Mouse (Mus musculus): ENCODE results near the gene Brd3os. TPM values are rescaled to one million over a fixed set of nuclear protein-coding genes. Genes with fewer than 3 reads are reported as not detected.

The Brd3os gene
- polyA plus RNA-seq, 1 experiment from 2014 or later = 42.7 TPM

DNA sequence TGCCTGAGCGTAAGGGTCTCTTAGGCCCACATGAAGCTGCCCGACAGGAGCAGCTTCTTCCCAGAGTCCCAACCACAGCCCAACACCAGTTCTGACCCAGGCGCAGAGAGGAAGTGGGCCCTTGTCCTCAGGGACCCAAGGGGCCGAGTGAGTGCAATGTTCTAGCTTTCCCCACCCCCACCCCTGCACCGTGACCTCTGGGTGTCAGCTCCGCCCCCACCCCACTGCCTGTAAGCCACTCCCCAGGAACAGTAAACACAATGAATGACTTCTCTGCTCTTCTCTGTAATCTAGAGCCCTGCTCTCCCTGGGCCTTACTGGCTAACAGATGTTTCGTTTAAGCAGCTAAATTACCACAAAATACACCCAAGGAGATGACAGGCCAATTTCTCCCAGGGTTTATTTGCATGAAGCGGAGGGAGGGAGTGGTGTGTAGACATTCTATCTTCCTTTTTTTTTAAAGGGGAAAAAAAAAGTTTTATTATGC, 30.4 kb upstream of the Brd3os start:
- 0 out of 2 replicates have a peak, but pooled peaks have one; percentile 19 for ATAC-seq (replicated peaks)
- H3K4me1 ChIP-seq = peaks cover 64% of the 10 kb centered on the region

DNA sequence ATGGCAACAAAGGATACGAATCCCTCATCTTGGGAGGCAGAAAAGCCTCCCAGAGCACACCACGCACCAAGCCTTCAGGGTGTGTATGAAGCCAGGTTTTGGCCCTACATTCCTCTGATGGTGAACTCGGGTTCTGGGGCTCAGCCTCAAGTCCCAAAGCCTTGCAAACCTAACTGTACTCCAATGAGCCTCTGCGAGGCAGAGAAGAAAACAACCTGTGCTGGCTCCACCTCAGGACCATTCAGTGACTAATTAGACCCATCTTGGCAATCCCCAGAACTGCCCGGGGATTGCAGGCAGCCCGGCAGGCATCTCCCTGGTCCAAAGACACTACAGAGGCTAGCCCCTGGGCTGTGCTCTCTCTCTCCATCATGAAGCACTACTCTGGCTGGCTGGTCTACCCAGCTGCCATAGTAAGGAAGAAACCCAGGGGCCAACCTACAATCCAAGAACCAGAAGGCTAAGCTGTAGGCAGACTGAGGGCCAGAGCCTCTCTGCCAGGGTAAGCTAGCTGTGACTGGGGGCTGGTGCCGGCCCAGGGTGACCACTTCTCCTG, 29.8 kb upstream of the Brd3os start:
- no peak overlapping the region for H3K4me3 ChIP-seq
- ATAC-seq (replicated peaks) = no peak
- H3K4me1 ChIP-seq = peaks cover 64% of the 10 kb centered on the region
- WGBS = 11% methylated on average over 7 of the region's 7 CpGs
- no peaks in the 10 kb centered on the region for H3K9me3 ChIP-seq
- H3K9ac ChIP-seq = no peak overlapping the region
- H3K27ac ChIP-seq = peak overlapping the region; percentile 57
- no peaks in the 10 kb centered on the region for H3K27me3 ChIP-seq (replicated peaks)
- no peak overlapping the region for H3K4me2 ChIP-seq
- no peaks in the 10 kb centered on the region for H3K36me3 ChIP-seq (replicated peaks)

More for the DNA sequence above, 30.4 kb upstream of the Brd3os start:
- 17% methylated on average over 8 of the region's 8 CpGs for WGBS
- no peak overlapping the region for H3K9ac ChIP-seq
- H3K27me3 ChIP-seq (replicated peaks) = no peaks in the 10 kb centered on the region
- H3K9me3 ChIP-seq = no peaks in the 10 kb centered on the region
- no peak overlapping the region for H3K4me2 ChIP-seq
- no peaks in the 10 kb centered on the region for H3K36me3 ChIP-seq (replicated peaks)
- peak overlapping the region; percentile 57 for H3K27ac ChIP-seq
- no peak overlapping the region for H3K4me3 ChIP-seq

DNA sequence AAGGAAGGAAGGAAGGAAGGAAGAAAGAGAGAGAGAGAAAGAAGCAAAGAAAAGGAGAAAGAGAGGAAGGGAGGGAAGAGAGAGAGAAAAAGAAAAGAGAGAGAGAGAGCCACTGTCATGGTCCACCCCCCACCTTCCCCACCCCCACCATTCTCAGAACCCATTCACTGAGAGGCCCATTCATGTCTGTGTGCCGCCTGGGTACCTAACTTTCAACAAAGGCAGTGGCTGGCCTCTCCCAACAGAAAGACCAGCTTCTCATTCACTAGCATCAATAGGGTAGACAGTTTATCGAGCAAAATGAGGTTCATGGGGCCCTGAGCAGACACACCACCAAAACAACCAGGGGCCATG, 28.6 kb upstream of the Brd3os start:
- Histone ChIP-seq H3K36me3 (replicated peaks) (no peaks in the 10 kb centered on the region), H3K4me1 (peaks cover 65% of the 10 kb centered on the region), H3K27ac (peak overlapping the region; percentile 37), H3K4me2 (no peak overlapping the region), H3K9me3 (no peaks in the 10 kb centered on the region), H3K9ac (no peak overlapping the region), H3K27me3 (replicated peaks) (no peaks in the 10 kb centered on the region), H3K4me3 (no peak overlapping the region)
- 11% methylated on average over 2 of the region's 2 CpGs for WGBS
- no peak for ATAC-seq (replicated peaks)

DNA sequence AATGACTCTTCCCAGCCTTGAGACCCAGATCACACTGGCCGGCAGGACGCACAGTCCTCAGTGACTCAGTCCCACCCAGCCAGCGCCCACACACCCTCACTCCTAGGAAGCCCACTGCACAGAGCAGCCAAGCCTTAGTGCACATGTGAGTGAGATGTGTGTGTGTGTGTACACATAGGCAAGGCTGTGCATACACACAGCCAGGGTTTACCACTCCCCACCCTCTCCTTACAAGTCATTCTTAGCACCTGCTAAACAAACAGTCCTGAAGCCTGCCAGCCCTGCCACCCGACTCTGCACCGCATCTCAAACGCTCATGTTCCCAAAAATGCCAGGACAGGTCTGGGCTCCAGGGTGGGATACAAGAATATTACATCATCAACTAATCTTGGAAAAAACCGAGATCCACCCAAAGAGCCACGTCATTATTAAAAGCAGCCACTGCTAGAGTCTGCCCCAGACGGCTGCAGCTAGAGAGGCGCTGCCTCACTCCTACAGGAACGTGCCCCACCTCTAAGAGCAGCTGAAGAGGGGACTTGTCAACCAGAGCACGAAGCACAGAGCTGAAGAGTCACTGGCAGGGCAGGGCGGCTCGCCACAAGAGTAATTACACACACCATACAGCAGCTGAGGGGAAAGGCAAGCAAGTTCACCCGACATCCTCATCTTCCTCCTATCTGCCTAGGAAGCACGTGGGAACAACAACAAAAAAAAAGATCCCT, 28.0 kb upstream of the Brd3os start:
- Histone ChIP-seq H3K27me3 (replicated peaks) (no peaks in the 10 kb centered on the region), H3K9ac (no peak overlapping the region)
- peak; percentile 82 for ATAC-seq (replicated peaks)

DNA sequence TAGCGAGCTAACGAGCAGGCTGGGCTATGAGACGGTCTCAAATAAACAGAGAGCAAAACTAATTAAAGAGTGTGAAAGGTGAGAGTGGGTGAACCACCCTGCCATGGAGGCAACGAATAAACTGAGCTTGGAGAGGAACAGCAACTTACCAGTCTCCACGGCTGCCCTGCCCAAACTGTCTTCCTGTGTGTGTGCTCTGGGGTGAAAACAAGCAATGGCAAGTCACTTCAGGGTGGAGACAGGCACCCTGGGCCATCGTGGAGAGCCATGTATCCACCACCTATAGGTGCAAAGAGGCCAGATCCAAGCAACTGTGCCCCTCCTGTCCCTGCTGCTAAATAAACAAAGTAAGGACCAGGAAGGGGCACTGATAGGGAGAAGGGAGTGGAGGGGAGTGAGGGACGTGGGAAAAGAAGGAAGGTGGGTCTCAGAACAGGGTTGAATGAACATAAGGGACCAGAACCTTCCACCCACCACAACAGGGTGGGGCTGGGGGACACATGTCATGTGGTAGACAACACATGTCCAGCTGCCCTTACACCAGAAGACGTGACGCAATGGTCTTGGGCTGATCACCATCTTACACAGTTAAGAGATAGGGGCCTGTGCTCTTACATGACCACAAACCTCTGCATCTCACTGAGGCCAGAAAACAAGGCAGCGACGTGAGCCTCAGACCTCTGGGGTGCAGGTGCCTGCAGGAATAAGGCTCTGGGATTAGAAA, 26.9 kb upstream of the Brd3os start:
- WGBS = 71% methylated on average over 11 of the region's 11 CpGs
- Histone ChIP-seq H3K36me3 (replicated peaks) (no peaks in the 10 kb centered on the region), H3K27me3 (replicated peaks) (no peaks in the 10 kb centered on the region), H3K4me2 (no peak overlapping the region), H3K4me3 (no peak overlapping the region), H3K27ac (peak overlapping the region; percentile 37), H3K9ac (no peak overlapping the region), H3K9me3 (no peaks in the 10 kb centered on the region), H3K4me1 (peaks cover 64% of the 10 kb centered on the region)
- ATAC-seq (replicated peaks) = no peak

More for the DNA sequence above, 28.0 kb upstream of the Brd3os start:
- H3K27ac ChIP-seq = peak overlapping the region; percentile 37
- no peak overlapping the region for H3K4me3 ChIP-seq
- H3K36me3 ChIP-seq (replicated peaks) = no peaks in the 10 kb centered on the region
- 12% methylated on average over 16 of the region's 16 CpGs for WGBS
- H3K4me1 ChIP-seq = peaks cover 65% of the 10 kb centered on the region
- peak overlapping the region; percentile 0; the same call in 1 of the 2 replicates for H3K4me2 ChIP-seq
- H3K9me3 ChIP-seq = no peaks in the 10 kb centered on the region

DNA sequence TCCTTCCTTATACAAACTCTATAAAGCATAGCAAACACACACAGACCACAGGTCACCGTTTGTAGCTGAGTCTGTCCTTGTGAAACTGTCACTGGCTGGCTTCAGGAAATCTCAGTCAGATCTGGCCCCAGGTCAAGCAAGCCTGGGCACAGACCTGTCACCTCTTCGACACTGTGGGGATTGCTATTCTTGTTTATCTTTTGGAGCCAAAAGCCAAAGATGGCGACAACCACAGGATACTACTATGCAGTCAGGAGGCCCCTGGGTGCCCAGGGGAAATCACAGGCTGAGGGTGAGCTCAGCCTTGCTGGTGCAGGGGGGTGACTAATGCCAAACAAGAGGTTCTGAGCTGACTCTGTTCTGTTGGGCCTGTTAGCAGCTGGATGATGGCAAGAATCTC, 25.7 kb upstream of the Brd3os start:
- H3K4me3 ChIP-seq = no peak overlapping the region
- H3K27me3 ChIP-seq (replicated peaks) = no peaks in the 10 kb centered on the region
- no peak overlapping the region for H3K9ac ChIP-seq
- no peak overlapping the region for H3K27ac ChIP-seq
- H3K36me3 ChIP-seq (replicated peaks) = no peaks in the 10 kb centered on the region
- H3K9me3 ChIP-seq = no peaks in the 10 kb centered on the region
- H3K4me1 ChIP-seq = peaks cover 66% of the 10 kb centered on the region
- WGBS = 52% methylated on average over 3 of the region's 3 CpGs
- no peak overlapping the region for H3K4me2 ChIP-seq
- ATAC-seq (replicated peaks) = no peak

DNA sequence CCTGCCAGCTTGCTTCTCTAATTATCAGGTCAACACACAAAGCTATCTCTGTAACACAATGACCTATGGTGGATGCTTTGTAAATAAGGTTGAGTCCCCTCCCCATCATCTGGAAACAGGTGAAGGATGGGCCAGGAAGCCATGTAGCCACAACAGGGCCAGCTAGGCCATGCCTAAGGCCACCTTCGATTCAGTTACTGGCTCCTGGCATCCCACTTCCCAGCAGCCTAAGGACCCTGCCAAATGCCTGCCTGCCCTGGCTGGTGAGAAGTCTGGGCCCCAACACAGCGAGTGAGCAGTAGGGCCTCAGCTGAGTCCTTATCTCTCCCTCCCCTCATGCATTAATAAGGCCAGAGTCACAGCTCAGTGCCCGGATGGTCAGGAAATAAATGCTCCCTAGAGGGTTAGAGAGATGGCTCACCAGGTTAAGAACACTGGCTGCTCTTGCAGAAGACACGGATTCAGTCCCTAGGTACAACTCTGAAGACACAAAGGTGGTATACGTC, 24.4 kb upstream of the Brd3os start:
- Histone ChIP-seq H3K4me1 (peaks cover 65% of the 10 kb centered on the region), H3K4me2 (no peak overlapping the region), H3K36me3 (replicated peaks) (no peaks in the 10 kb centered on the region), H3K27me3 (replicated peaks) (no peaks in the 10 kb centered on the region), H3K27ac (no peak overlapping the region), H3K9me3 (no peaks in the 10 kb centered on the region), H3K4me3 (no peak overlapping the region), H3K9ac (no peak overlapping the region)
- ATAC-seq (replicated peaks) = no peak
- WGBS = 51% methylated on average over 5 of the region's 5 CpGs

DNA sequence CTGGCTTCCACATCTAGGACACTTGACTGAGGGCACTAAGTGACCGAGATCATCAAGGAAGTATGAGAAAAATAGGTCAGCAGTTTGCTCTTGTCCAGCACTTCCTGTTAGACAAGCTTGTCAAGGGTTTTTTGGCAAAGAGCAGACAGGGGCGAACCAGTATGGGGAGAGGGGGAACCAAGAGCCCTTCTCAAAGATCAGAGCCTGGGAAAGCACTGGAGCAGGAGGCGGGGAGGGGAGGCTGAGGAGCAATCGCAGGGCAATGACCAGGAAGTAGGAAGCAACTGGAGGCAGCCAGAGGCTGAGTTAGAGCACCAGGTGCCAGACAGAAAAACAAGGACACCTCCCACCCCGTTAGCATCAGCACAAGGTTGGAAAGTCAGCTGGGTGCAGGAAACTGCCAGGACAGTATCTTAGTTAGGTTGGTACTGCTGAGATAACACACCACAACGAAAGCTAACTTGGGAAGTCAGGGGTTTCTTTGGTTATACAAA, 23.5 kb upstream of the Brd3os start:
- no peak overlapping the region for H3K27ac ChIP-seq
- ATAC-seq (replicated peaks) = no peak
- no peaks in the 10 kb centered on the region for H3K9me3 ChIP-seq
- 55% methylated on average over 6 of the region's 6 CpGs for WGBS
- H3K4me2 ChIP-seq = no peak overlapping the region
- H3K27me3 ChIP-seq (replicated peaks) = no peaks in the 10 kb centered on the region
- H3K4me3 ChIP-seq = no peak overlapping the region
- no peak overlapping the region for H3K9ac ChIP-seq
- H3K4me1 ChIP-seq = peaks cover 70% of the 10 kb centered on the region
- H3K36me3 ChIP-seq (replicated peaks) = no peaks in the 10 kb centered on the region

DNA sequence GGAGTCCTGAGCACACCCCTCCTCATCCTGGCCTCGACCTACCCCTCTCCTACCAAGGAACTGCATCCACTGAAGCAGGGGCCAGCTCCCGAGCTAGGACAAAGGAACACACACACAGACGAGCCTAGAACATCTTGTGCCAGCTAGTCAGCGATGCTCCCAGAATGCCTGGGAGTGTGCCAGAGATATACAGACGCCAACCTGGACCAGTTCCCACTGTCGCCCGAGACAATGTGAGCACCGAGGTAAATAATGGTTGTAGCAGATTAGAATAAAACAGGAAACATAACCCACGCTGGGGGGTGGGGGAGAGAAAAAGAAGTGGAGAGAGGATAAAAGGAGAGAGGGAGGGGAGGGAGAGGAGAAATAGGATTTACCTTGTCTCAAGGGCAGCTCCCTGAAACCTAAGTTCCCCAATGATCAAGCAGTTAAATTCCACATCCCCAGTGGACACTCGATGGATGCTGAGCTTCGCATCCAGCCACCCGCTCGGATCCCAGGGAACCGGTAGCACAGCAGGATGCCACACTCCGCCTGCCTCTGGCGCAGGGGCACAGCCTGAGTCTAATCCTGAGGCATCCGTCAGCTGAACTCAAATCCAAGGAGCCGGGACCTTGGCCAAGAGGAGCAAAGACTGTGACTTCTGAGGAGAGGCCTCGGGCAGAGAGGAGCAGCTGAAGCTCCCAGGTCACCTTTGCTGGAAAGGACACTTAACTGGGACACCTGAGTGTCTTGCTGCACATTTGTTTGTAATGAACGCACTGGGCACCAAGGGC, 20.6 kb upstream of the Brd3os start:
- no peak overlapping the region for H3K9ac ChIP-seq
- H3K36me3 ChIP-seq (replicated peaks) = no peaks in the 10 kb centered on the region
- H3K27me3 ChIP-seq (replicated peaks) = no peaks in the 10 kb centered on the region
- no peak overlapping the region for H3K4me3 ChIP-seq
- H3K27ac ChIP-seq = peak overlapping the region; percentile 64
- H3K9me3 ChIP-seq = no peaks in the 10 kb centered on the region
- peak overlapping the region; percentile 20; the same call in 1 of the 2 replicates for H3K4me2 ChIP-seq
- no peak for ATAC-seq (replicated peaks)
- WGBS = 41% methylated on average over 20 of the region's 20 CpGs
- H3K4me1 ChIP-seq = peaks cover 66% of the 10 kb centered on the region

DNA sequence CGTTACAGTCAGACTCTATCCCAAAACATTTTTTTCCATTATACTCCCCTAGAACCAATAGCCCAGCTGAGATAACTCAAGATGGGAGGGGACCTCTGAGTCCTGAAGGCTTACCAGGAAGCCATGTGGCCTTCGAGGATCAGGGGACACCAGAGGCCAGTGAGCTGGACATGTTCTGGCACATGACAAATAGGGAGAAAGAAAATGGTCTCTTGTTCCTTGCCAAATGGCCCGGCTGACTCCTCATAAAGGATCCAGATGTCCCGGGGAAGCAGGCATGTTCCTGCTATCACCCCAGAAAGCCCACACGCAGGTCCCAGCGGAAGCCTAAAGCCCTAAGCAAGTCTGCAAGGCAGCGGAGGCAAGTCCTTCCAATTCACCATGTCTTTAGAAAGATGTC, 18.5 kb upstream of the Brd3os start:
- Histone ChIP-seq H3K36me3 (replicated peaks) (no peaks in the 10 kb centered on the region), H3K9ac (no peak overlapping the region), H3K9me3 (no peaks in the 10 kb centered on the region), H3K4me1 (peaks cover 67% of the 10 kb centered on the region), H3K27ac (no peak overlapping the region), H3K4me3 (no peak overlapping the region), H3K4me2 (peak overlapping the region; percentile 95), H3K27me3 (replicated peaks) (no peaks in the 10 kb centered on the region)
- ATAC-seq (replicated peaks) = no peak
- 73% methylated on average over 7 of the region's 7 CpGs for WGBS

DNA sequence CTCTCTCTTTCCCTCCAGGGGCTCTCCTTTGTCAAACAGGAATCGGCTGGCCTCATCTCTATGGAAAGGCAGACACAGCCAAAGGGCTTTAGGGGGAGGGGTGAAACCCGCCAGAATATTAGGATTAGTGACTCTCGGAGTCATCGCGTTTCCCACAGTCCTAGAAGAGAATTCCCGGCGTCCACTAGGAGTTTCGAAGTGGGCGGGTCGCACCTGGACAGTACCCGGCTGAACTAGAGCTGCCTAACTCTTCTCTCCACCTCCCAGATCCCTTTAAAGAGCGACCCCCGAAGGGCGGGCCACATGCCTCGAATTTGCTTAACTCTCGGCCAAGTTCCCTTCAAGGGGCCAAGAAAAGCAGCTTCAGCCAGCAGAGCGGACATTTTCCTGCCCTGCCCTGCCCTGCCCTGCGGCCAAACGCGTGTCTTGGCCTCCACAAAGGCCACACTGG, 16.9 kb upstream of the Brd3os start:
- Histone ChIP-seq H3K27me3 (replicated peaks) (no peaks in the 10 kb centered on the region), H3K9ac (peak overlapping the region; percentile 60), H3K4me2 (peak overlapping the region; percentile 95), H3K9me3 (no peaks in the 10 kb centered on the region), H3K36me3 (replicated peaks) (no peaks in the 10 kb centered on the region), H3K4me3 (peak overlapping the region; percentile 52), H3K4me1 (peaks cover 61% of the 10 kb centered on the region), H3K27ac (peak overlapping the region; percentile 69; the same call in 1 of the 2 replicates)
- under 1% methylated on average over 20 of the region's 20 CpGs for WGBS
- ATAC-seq (replicated peaks) = no peak
